Mouse (Mus musculus): ENCODE measurements around the gene Plcl2.
"Not testable (repeated sequence)": the region's sequence is repeated elsewhere in the genome, so short reads cannot be mapped to it uniquely, and the experiment has no call there.

Gene Plcl2

DNA sequence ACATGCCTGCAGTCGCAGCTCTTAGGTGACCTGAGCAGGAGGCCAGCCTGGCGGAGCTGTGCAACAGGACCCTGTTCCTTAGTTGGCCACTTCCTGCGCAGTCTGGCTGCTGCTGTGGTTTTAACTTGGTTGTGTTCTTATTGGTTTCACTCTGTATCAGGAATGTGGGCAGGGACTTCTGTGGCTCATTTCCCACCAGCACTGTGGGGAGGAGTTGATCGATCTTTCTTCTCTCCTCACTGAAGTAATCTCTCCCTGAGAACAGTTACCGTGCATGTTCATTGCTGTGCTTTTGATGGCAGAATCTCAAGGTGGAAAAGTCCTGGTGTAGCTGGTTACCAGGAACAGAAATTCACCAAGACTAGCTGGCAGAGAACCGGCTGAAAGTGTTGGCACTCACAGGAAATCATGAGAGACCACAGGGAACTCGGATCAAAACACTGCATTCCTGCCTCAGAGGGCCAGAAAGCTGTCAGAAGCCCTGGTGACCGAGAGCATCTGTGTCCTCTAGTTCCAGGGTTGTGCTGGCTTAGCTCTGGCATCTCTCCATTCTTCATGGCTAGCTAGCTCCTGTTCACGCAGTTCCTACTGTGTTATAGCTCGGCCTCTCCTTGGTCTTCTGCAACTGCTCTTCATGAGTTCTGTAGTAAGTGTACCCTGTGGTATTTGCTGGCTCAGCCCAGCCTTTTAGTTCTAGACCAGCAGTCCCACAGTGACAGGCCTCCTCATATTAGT, 168.9 kb downstream of the Plcl2 start:
- no peak for DNase-seq (ENCODE audit: low read depth, low spot score)
- peaks cover 2% of the 10 kb centered on the region; the same call in 1 of the 2 replicates for H3K36me3 ChIP-seq (ENCODE audit: control insufficient read depth, insufficient read depth, low read length, poor library complexity, severe bottlenecking)
- no peaks in the 10 kb centered on the region for H3K27me3 ChIP-seq (ENCODE audit: control insufficient read depth, insufficient read depth, low read length, poor library complexity, severe bottlenecking)

DNA sequence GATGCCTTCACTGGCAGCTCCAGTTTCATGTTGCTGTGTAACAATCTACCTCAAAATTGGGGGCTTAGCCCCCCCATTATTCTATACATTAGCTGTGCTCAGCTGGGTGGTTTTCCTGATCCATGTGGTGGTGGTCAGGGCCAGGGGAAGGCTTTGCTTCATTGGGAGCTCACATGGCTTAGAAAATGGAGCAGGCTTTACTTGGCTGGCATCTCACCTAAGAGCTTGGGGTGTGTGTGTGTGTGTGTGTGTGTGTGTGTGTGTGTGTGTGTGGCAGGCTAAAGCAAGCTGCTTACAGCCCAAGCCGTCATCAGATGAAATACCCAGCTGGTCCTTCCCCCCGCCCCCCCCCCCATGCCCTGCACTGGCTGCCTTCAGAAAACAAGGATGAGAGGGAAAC, 169.5 kb downstream of the Plcl2 start:
- no peaks in the 10 kb centered on the region for H3K27me3 ChIP-seq (ENCODE audit: control insufficient read depth, insufficient read depth, low read length, poor library complexity, severe bottlenecking)
- no peak for DNase-seq (ENCODE audit: low read depth, low spot score)
- peaks cover 2% of the 10 kb centered on the region; the same call in 1 of the 2 replicates for H3K36me3 ChIP-seq (ENCODE audit: control insufficient read depth, insufficient read depth, low read length, poor library complexity, severe bottlenecking)

DNA sequence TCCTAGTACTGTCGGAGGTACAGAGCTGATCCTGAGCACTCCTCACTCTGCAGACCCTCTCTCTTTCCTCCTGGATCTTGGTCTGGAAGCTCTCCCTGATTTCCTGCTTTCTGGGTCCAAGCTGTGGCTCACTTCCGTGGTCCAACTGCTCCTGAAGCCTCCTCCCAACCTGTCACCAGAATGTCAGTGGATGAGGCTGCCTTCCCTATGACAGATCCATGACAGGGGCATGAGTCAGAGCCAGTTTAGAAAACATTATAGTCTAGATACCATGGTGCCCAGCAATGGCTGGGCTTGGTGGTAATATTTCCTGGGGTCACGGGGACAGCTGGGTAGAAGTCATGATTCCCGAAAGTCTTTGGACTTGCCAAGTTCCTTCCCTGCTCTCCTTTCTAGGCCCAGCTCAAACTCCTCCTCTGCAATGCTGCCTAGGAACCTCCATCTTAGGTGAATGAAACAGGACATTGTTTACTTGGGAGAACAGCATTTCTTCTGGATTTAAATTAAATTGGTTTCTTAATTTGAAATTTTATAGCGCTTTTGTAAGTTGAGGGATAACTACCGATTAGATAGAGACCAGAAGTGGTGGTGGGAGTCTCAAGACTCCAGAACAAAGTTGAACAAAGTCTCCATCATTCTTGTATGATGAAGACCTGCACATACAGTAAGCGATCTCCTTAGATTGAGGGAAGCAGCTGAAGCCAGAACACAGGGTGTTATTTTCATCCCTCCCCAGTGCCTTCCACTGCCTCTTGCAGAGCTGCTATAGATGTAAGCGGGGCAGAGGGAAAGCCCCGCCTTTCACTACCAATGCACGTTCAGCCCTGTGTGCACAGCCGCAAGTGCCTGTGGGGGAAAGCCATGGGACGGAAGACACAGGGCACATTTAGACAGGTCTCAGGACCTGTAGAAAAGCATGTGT, 170.7 kb downstream of the Plcl2 start:
- DNase-seq (ENCODE audit: low read depth, low spot score): no peak
- peaks cover 2% of the 10 kb centered on the region; the same call in 1 of the 2 replicates for H3K36me3 ChIP-seq (ENCODE audit: control insufficient read depth, insufficient read depth, low read length, poor library complexity, severe bottlenecking)

DNA sequence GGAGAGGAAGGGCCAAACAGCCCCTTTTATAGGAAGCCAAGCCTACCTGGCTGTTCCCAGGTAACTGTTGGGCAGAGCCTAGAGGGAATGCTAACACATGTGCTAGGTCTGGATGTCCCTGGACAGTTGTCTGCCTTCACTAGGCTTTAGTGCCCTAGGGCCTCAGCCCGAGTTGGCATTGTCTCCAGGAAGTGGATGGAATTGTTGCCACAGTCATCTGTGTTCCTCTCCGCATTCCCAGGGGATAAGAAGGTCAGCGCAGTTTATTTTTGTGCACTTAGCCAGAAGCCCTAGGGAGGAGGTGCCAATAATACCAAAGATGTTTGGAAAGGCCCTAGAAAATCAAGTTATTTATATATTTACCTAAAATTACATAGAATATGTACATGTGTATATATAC, 173.5 kb downstream of the Plcl2 start:
- Histone ChIP-seq H3K27me3 (ENCODE audit: control insufficient read depth, insufficient read depth, low read length, poor library complexity, severe bottlenecking) (no peaks in the 10 kb centered on the region), H3K36me3 (ENCODE audit: control insufficient read depth, insufficient read depth, low read length, poor library complexity, severe bottlenecking) (peaks cover 7% of the 10 kb centered on the region)

More for the DNA sequence above, 170.7 kb downstream of the Plcl2 start:
- no peaks in the 10 kb centered on the region for H3K27me3 ChIP-seq (ENCODE audit: control insufficient read depth, insufficient read depth, low read length, poor library complexity, severe bottlenecking)

DNA sequence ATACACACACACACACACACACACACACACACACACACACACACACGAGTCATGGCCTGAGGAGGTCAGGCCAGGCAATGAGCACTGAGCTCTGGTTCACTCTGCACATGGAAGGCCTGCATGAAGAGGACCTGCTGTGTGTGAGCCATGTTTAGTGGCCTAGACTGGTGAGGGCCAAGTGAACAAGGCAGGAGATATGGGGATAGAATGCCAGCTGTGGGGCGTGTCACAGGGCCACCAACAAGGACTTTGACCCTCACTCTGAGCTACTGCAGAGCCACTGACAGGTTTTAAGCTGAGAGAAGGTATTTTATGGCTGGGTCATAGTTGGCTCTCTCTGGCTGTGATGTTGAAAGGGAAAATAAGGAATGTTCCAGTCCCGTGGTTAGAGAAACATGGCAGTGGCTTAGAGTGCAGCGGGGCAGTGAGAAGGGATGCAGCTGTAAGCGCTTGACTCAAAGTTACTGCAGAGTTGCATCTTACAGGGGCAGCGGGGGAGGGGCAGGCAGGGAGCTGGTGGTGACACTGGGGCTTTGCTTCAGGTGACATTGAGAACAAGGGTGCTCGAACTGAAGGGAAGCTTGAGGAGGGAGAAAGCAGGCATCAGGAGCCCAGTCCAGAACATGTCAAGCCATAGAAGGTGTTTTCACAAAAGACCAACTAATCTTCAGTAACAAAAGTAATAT, 175.9 kb downstream of the Plcl2 start:
- DNase-seq (ENCODE audit: low read depth, low spot score): no peak
- Histone ChIP-seq H3K27me3 (ENCODE audit: control insufficient read depth, insufficient read depth, low read length, poor library complexity, severe bottlenecking) (no peaks in the 10 kb centered on the region), H3K36me3 (ENCODE audit: control insufficient read depth, insufficient read depth, low read length, poor library complexity, severe bottlenecking) (peaks cover 10% of the 10 kb centered on the region)

More for the DNA sequence above, 173.5 kb downstream of the Plcl2 start:
- DNase-seq (ENCODE audit: low read depth, low spot score): no peak

DNA sequence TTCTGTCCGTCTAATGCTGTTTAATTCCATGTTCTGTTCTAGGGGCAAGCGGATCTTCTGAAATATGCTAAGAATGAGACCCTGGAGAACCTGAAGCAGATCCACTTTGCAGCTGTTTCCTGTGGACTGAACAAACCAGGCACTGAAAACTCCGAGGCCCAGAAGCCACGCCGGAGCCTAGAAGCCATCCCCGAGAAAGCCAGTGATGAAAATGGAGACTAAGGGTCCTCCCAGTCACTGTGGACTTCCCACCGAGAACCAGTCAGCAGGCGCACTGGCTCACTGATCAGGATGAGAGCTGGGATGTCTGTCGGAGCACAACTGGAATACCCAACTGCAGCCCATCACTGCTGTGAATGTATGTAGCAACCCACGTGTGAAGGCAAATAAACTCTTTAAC, 178.5 kb downstream of the Plcl2 start:
- DNase-seq (ENCODE audit: low read depth, low spot score): no peak
- Histone ChIP-seq H3K36me3 (ENCODE audit: control insufficient read depth, insufficient read depth, low read length, poor library complexity, severe bottlenecking) (peaks cover 10% of the 10 kb centered on the region), H3K27me3 (ENCODE audit: control insufficient read depth, insufficient read depth, low read length, poor library complexity, severe bottlenecking) (no peaks in the 10 kb centered on the region)

DNA sequence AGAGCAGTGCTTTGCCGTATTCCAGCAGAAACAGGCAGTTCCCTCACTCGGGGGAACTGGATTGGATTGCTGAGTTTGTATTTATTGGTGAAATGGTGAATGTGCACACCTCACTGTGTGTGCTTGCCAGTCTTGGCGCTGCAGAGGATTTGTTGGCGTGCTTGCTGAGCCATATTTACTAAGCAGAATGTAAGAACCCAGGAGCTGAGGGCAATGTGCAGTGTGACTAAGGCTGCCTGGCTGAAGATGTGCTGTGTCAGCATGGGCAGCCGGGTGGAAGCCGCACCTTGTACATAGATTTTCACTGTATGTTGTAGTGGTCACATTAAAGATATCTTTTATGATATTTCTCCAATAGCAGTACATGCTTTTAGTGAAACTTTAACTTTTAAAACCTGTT, 178.9 kb downstream of the Plcl2 start:
- H3K36me3 ChIP-seq (ENCODE audit: control insufficient read depth, insufficient read depth, low read length, poor library complexity, severe bottlenecking): peaks cover 10% of the 10 kb centered on the region
- H3K27me3 ChIP-seq (ENCODE audit: control insufficient read depth, insufficient read depth, low read length, poor library complexity, severe bottlenecking): no peaks in the 10 kb centered on the region
- DNase-seq (ENCODE audit: low read depth, low spot score): no peak

DNA sequence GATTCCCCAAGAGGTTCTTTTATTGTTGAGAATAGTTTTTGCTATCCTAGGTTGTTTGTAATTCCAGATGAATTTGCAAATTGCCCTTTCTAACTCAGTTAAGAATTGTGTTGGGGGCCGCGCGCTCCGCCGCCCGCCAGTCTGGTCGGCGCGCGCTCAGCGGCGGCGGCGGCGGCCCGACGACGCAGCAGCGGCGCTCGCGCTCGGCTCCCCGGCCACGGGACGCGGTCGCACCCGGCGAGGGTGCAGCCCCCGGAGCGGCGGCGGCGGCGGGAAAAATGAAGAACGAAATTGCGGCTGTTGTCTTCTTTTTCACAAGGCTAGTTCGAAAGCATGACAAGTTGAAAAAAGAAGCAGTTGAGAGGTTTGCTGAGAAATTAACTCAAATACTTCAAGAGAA, 189.2 kb downstream of the Plcl2 start:
- not testable (repeated sequence) for DNase-seq (ENCODE audit: low read depth, low spot score); H3K27me3 ChIP-seq (ENCODE audit: control insufficient read depth, insufficient read depth, low read length, poor library complexity, severe bottlenecking); H3K36me3 ChIP-seq (ENCODE audit: control insufficient read depth, insufficient read depth, low read length, poor library complexity, severe bottlenecking)

DNA sequence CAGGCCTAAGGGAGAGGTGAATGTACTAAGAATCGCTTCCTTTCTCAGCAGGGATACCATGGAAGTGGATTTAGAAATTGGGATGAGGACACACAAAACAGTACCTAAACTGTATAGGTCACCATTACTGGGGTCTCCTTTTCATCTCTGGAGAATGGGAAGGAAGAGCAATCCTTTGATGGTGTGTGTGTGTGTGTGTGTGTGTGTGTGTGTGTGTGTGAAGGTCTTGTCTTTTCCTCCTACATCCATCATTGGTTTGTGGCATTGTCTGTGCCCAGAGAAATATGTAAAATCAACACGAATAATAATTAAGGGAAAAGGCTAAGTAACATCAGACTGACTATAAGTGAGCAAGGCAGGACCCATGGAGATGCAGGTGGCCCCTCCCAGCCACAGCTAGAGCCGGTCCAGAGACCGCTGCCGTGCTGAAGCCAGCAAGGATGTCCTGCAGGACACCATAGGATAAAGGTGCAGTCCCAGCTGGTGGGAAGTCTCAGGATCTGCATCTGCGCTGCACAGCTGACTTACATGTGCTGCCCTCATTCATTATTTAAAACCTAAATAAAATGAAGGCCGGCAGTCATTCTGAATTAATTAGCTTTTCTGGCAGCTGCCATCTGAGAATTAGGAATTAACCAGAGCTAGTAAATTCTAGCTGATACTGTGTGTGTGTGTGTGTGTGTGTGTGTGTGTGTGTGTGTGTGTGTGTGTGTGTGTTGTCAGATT, 201.5 kb downstream of the Plcl2 start:
- no peak for DNase-seq (ENCODE audit: low read depth, low spot score)
- Histone ChIP-seq H3K27me3 (ENCODE audit: control insufficient read depth, insufficient read depth, low read length, poor library complexity, severe bottlenecking) (no peaks in the 10 kb centered on the region), H3K36me3 (ENCODE audit: control insufficient read depth, insufficient read depth, low read length, poor library complexity, severe bottlenecking) (no peaks in the 10 kb centered on the region)

DNA sequence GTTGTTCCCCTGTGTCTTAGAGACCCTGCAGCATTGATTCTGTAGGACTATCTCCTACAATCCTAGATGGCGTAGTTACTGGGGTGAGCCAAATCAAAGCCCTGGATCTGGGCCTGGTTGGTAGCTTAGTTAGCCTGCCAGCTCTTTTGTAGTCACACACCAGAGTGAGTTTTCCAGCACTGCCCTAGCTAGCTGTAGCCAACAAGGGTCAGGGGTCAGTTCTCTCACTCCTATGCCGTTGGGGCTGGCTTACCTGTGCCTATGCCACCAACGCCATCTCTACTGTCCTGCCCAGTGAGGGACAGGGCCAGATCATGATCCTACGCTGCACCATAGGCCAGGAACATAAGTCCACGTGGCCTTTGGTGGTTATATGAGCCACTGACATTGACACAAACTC, 208.4 kb downstream of the Plcl2 start:
- H3K27me3 ChIP-seq (ENCODE audit: control insufficient read depth, insufficient read depth, low read length, poor library complexity, severe bottlenecking): no peaks in the 10 kb centered on the region
- H3K36me3 ChIP-seq (ENCODE audit: control insufficient read depth, insufficient read depth, low read length, poor library complexity, severe bottlenecking): no peaks in the 10 kb centered on the region
- no peak for DNase-seq (ENCODE audit: low read depth, low spot score)

DNA sequence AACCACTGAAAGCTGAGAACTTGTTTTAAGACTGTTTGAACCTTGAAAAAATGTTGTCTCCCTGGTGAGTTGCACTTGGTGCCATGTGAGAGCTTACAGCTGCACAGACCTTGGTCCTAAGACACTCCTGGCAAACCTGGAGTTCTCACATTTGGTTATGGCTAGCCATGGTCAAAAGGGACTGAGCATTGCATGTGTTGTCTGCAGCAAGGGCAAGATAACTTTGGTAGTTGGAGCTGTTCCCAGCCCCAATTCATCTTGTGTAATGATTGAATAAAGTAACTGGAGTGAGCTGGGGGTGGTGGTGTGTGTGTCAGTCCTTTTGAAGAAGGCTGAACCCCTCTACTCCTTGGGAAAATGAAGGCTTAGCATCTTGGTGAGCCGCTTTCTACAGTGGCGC, 215.2 kb downstream of the Plcl2 start:
- DNase-seq (ENCODE audit: low read depth, low spot score): no peak
- H3K36me3 ChIP-seq (ENCODE audit: control insufficient read depth, insufficient read depth, low read length, poor library complexity, severe bottlenecking): no peaks in the 10 kb centered on the region

DNA sequence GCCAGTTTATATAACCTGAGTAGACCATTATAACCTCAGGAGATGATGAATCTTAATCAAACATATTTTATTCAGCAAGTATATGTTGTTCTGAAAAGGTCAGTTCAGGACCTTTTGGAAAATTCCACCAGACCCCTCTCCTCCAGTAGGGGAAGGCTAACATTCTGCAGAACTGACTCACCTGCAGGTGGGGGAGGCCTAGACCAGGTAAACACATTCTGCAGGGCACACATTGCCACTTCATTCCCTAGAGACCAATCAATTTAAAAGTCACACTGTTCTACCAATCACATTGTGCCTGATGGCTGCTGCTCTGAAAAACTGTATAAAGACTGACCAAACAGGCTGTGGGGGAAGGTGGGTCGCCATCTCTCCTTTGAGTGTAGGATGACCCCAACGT, 217.1 kb downstream of the Plcl2 start:
- H3K27me3 ChIP-seq (ENCODE audit: control insufficient read depth, insufficient read depth, low read length, poor library complexity, severe bottlenecking): no peaks in the 10 kb centered on the region
- no peaks in the 10 kb centered on the region for H3K36me3 ChIP-seq (ENCODE audit: control insufficient read depth, insufficient read depth, low read length, poor library complexity, severe bottlenecking)
- DNase-seq (ENCODE audit: low read depth, low spot score): no peak

More for the DNA sequence above, 215.2 kb downstream of the Plcl2 start:
- H3K27me3 ChIP-seq (ENCODE audit: control insufficient read depth, insufficient read depth, low read length, poor library complexity, severe bottlenecking): no peaks in the 10 kb centered on the region

DNA sequence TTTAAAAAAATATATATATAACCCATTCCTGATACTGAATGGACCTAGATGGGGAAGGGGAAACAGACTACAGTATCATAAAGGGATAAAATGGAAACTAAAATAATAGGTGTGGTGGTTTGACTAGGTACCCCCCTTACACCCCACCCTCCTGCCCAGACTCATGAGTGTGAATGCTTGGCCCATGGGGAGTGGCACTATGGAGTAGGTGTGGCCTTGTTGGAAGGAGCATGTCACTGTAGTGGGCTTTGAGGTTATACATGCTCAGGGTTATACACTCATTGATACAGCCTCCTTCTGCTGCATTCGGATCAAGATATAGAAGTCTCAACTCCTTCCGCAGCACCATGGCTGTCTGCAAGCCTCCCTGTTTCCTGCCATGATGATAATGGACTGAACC, 219.8 kb downstream of the Plcl2 start:
- DNase-seq (ENCODE audit: low read depth, low spot score): no peak
- Histone ChIP-seq H3K27me3 (ENCODE audit: control insufficient read depth, insufficient read depth, low read length, poor library complexity, severe bottlenecking) (no peaks in the 10 kb centered on the region), H3K36me3 (ENCODE audit: control insufficient read depth, insufficient read depth, low read length, poor library complexity, severe bottlenecking) (no peaks in the 10 kb centered on the region)

DNA sequence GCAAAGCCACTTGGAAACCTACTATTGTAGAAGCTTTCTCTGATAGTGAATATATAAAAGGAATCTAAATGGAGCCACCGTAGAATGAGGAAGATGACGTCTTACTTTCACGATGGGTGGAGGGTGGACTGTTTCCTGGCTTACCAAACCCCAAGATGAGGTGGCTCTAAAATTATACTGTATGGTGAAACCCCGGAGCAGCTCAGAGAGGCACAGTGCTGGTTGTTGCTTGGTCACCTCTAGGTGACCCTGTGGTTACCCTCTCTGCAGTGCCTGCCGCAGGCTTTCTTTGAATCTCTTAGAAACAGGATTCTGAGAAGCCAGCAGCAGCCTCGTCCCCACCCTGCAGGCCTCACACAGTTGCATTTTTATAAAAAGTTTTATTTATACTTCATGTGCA, 220.4 kb downstream of the Plcl2 start:
- DNase-seq (ENCODE audit: low read depth, low spot score): peak; percentile 18
- no peaks in the 10 kb centered on the region for H3K27me3 ChIP-seq (ENCODE audit: control insufficient read depth, insufficient read depth, low read length, poor library complexity, severe bottlenecking)
- H3K36me3 ChIP-seq (ENCODE audit: control insufficient read depth, insufficient read depth, low read length, poor library complexity, severe bottlenecking): no peaks in the 10 kb centered on the region

All from splenic B cell, adult 2 months (primary cell).